Mouse (Mus musculus) fat pad, adult 2 months (tissue): Measurements from ENCODE around the gene Gabrd.

Source experiments
- DNase-seq: peaks from one replicate; pipeline ENCODE4 v3.0.0-alpha.2; 2011; ENCODE audit warnings: low read depth, low spot score; ENCODE audit errors: extremely low read depth

The Gabrd gene

DNA sequence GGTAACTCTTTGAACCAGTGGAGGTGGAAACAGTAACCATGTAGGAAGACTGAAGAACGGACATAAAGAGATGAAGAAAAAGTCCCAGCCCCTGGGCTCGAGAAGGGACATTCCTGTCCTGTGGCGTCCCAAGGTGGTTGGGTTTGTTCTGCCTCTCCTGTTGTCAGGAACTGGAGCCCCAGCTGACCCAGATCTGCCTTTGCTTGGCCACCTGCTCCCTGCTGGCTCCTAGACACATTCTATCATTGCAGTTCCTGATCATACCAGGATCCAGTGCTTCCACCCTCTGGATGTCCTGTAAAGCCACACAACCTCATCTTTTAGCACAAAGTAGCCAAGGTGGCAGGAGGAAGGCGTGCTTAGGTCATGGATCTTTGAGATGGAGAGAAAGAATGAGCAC lies 14.6 kb downstream of the Gabrd start:
- no peak for DNase-seq

DNA sequence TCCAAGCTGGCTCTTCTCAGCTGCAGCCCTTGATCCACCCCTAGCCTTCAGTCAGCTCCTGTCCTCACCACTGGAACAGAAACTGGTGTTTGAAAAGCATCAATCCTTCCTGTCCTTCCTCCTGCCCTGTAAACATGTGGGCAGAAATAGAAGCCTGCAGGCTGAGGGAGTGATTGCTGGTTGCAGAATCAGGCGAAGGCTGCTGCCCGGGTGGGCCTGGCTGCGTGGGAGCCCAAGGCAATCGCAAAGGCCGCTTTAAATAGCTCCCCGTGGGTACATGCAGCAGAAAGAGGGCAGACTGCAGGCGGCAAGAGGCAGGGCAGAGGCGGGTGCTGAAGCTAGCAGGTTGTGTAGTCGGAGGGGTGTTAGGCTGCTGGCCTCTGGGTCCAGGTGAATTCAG lies 15.2 kb downstream of the Gabrd start:
- no peak for DNase-seq

DNA sequence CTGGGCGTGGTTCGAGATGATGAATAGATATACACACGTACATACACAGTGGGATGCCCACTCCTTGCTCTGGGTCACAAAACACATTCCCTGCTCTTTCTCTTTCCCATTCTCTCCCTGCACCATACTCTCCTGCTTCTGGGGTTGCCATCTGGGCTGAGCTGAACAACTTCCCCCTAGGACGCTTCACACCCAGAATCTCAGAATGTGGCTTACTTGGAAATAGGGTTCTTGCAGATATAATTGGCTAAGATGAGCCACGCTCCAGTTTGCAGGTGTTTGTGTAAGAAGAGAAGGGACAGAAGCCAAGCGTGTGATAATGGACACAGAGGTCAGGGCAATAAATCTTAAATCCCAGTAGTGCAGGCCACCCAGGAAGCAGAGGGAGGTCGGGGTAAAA lies 15.9 kb downstream of the Gabrd start:
- DNase-seq = no peak

DNA sequence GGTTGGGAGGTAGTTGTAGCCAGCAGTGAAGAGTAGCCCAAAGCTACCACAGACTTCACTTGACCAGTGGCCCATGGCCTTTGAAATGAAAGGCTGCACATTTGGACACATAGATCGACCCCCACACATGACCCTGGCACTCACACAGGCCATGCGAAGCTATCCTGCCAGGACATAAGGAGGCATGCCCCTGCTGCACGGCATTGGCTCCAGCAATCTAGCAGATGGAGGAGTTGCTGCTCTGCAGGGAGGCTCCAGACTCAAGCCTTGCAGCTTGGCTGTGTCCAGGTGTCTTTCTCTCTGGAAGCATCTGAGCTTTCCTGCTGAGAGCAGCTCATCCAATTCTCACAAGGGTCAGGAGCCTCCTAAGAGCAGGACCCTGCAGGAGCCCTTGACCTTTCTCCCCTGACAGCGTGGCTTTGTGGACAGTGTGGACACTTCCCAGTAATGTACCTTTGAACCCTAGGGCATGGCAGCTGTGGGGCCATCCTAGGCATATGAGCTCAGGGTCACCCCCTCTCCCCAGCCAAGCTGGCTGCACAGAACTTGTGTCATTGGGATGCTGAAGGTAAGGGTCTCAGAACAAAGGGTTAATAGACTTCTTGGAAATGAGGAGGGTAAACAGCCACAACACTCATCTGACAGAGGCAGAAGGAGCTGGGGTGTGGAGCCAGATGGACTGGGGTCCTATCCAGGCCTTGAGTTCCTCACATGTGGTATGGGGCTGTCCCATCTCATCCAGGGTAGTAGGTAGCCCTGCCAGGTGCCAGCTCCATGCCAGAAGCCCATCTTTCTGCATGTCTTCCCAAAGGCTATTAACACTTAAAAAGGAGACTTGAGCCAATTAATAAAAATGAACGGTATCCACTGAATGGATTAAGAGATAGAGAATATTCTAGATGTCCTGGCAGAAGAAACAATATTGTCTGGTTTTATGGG lies 25.8 kb downstream of the Gabrd start:
- no peak for DNase-seq

DNA sequence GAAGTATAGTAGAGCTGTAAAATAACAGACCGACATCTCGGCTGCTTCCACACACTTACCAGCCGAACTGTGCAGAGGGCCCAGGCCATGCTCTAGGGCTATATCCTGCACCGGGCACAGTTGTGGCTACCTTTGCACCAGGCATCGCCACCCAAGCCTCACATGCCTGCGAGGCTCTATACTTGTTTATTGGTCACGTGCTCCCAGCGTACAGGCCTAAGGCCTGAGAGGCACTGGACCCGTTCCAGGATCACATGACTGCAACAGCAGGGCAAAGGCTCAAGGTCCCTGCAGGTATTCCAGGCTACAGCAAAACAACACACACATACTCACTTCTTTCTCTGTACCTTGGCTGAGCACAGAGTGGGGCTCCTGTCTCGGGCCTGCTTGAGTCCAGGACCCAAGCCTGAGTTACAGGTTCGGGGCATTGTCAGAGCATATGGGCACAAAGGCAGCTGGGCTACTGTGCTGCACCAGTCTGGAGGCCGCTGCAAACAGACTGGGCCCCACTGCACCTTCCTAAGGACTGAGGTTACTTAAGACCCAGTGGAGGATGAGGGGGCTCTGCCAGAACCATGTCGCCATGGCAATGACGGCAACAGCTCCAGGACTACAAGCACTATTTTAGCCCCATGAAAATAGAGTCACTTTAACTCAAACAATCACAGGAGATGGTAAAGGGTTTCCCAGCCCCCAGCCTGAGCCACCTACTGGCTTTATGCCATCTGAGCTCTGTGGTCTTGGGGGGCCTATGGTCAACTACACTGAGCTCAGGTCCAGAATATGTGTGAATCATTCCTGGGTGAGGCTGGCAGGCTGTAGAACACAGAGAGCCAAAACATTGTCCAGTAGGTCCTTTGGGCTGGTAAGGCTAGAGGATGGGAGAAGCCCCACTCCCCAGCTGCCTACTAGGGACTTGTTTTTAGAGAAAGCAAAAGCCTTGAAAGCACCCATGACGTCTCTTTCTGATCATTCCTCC lies 26.9 kb downstream of the Gabrd start:
- DNase-seq = no peak

DNA sequence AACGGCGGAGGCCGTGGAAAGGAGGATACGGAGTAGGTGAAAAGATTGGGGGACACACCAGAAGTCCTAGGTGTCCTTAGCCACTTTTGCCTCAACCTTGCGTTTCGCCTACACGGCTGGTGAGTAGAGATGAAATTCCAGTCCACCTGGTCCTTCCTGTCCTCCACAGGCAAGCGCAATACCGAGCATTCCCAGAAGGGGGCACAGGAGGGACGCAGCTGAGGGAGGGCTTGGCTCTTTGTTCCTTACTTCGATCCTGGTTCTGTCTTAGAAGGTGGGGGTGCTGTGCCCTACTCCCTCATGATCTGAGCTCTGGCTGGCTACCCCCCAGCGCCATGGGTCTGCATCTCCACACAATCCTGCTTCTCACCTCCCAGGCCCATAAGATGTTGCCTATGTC lies 29.2 kb downstream of the Gabrd start:
- DNase-seq = no peak

DNA sequence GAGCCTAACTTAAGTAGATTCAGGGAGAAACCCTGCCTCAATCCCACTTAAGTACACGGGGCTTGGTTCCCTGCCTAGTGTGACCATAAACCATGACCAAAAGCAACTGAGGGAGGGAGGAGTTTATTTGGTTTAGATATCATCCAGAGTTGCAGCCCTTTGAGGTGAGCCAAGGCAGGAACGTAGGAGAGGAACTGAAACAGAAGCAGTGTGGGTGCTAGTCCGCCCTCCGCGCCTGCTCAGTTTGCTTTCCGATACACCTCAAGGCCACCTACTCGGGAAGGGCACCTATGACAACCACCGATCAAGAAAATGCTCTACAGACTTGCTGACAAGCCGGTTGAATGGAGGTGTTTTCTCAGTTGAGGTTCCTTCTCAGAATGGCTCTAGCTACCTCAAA lies 30.2 kb downstream of the Gabrd start:
- DNase-seq = no peak

DNA sequence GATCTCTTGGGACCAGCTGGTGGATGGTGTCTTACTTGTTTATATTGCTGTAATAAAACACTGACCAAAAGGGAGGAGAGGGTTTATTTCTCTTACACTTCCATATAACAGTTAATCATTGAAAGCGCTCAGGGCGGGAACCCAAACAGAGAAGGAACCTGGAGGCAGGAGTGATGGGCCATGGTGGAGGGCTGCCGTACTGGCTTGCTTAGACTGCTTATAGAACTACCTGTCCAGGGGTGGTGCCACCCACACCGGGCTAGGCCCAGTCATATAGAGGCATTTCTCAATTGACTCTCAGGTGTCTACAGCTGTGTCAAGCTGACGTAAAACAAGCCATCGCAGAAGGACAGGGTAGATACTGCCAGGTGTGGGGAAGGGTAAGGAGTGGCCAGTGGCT lies 31.1 kb downstream of the Gabrd start:
- no peak for DNase-seq

DNA sequence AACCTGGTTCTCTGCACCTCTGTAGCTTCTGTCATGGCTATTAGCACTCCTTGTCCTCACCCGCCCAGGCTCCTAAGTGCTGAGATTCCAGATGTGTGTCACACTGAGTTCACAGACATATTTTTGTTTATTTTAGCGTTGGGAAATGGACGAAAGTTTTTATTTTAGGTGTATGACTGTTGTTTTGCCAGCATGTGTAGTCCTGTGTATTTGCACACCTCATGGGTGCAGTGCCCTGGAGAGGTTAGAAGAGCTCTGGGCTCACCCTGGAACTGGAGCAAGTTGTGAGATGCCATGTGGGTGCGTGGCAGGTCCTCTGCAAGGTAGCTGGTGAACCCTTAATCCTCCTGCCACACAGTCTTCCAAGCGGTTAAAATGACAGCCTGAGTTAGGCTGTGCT lies 35.5 kb downstream of the Gabrd start:
- no peak for DNase-seq

DNA sequence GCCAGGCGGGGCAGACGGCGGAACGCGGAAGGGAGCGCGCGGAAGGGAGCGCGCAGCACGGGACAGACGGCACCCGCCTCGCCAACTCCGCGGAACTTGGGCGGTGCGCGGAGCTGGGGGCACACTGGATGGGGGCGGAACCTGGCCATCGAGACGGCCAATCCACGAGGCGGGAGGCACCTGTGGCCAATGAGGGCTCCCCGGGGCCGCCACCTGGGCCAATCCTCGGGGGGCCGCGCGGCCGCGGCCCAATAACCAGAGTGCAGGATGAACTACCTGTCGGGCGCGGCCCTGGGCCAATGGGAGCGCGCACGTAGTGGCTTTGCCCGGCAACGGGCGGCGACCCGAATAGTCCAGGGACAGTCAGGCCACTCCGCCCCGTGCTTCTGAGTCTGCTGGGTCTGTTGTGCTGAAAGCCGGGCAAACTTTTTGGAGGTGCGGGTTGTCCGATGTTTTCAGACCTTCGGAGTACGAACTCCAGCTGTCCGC lies 36.6 kb downstream of the Gabrd start, which contains the start of gene Prkcz:
Gene Prkcz, minus strand, starts transcription at position 59 of the 489 bp plus-strand sequence.
- DNase-seq = no peak

DNA sequence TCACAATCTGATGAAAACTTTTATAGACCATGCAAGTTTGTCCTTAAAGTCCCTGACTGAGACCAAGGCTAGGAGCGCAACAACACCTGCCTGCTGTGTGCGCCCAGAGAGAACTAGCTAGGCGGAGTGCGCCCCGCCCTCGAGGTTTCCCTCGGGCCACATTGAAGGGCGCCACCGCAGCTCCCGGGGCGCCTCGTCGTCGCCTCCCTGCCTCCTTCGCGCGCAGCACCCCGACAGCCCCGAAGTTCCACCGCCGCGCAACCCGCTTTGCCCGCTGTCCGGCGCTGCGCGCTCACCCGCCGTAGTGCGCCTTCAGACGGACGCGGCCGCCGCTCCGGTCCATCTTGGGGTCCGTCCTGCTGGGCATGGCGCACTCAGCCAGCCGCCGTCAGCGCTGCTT lies 37.1 kb downstream of the Gabrd start:
- no peak for DNase-seq

DNA sequence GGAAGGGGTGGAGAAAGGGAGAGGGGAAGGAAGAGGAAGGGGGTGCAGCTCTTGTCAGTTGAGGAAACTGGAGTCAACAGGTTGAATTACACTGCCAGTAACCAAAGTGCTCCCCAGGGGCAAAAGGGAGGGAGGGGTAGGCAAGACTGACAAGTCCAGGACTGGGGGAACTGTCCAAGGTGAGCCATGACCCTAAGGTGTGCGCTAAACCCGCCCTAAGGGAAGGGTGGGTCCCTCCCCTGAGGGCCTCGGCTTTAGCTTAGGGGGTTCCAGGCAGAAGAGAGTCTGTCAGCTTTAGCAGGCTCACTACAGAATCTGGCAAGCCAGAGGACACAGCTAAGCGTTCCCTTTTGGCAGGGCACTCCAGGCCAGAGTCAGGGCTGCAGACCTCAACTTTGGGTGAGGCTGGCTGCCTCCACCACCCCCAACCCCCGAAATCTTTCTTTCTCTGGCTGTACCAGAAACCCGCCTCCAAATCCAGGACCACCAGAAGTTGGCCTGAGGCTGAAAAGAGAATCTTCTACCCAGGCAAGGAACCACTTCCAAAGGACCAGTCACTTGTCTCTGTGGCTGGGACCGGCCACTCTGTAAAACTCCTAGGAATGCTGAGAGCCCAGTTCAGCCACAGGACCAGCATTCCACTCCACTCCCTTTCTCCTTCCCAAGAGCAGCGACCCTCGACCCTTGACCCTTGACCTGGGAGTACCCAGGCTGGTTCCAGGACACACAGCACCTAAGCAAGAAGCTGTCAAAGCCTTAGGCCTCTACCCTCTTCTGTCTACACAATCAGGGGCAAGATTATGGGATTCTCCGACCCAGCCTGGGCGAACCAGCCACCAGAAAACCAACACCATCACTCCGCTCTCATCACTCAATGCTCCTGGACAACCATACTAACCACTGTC lies 38.1 kb downstream of the Gabrd start:
- no peak for DNase-seq

DNA sequence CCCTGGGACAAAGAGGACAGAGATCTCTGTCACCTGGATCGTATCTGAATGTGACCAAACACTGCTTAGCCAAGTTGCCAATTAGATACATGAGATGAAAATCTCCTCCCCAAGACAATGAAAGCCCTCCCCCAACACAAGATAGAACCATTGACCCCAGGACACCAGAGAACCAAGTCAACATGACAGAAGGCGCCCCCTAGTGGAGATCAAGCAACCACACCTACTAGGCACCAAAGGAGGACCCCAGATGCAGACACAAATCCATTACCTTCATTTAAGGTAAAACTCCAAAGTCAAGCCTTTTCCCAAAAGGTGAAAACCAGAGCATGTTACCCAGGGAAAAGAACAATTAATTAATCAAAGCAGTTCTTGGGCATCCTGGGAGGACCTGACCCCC lies 40.3 kb downstream of the Gabrd start:
- DNase-seq = no peak

DNA sequence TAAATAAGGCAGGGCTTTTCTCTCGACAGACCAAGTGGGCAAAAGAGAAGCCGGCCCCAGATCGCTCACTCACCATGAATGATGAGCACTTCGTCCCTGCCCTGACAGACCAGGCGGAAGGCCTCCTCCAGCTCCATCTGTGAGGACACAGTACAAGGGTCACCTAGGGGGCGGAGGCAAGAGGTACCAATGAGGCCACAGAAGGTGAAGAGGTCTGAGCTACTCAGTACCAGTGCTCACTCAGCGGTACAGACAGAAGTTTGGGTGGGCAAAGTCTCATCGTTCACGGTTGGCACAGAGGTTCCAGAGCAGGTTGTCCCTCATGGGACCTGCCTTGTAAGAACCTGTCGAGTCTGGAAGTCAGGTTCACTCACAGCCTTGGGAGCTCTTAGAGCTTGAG lies 41.6 kb downstream of the Gabrd start:
- DNase-seq = no peak

DNA sequence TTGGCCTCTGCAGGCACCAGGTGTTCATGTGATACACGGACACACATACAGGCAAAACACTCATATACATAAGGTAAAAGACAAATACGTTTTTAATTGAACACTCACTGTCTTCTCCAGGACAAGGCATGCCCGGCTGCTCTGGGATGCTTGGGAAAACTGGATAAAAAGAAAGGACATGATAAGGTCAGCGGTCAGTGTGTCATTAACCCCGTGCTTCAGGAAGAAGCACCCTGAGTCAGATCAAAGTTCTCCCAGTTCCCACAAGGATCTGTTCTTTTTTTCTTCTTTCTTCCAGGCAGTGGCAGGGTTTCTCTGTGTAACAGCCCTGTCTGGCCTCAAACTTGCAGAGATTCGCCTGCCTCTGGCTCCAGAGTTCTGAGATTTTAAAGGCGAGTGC lies 43.4 kb downstream of the Gabrd start:
- DNase-seq = no peak

DNA sequence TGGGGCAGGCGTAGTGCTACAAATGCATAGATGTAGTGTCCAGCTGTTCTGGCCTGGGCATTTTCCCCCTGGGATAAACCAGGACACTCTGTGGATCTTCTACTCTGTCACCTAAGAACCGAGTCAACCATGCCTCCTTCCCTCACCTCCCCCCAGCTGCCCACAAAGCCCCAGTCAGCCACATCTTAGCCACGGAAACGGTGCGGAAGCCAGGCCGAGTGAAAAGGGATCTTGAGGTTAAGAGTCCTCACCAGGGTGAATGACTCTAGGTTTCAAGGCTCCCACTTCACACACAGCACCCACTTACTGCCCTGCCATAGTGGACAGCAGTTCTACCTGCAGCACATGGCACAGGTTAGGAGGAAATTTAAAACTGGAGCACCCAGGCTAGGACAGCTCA lies 43.9 kb downstream of the Gabrd start:
- no peak for DNase-seq

DNA sequence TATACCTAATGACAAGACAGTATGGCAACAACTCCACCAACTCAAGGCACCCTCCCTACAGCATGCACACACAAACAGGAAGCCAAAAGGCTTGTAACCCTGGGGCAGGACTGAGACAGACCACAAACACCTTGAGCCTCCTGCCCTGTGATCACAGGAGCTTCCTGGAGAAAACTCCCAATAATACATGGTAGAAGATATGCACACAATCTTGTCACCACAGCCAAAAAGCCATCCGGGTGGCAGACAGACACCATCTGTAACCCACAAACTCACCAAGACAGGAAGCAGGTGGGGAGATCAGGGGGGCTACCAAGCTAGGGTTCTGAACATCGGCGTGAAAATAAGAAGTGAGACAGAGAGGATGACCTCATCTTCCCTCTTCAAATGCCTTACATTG lies 45.3 kb downstream of the Gabrd start:
- DNase-seq = no peak

DNA sequence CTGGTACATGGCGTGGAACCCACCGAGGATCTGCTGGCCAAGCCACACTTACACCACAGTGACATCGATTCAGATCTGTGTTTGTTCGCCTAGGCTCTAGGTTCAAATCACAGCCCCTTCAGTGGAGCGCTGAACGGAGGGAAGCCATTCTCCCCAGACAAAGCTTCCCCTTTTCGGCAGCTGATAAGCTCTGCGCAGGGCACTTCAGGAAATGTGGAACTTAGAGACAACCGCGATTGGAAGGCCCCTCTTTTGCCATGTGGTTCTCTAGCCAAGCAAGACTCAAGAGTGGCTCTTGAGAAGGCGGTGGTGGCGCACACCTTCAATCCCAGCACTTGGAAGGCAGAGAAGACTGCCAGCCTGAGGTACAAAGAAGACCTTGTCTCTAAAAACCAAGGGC lies 51.6 kb downstream of the Gabrd start:
- DNase-seq = no peak

DNA sequence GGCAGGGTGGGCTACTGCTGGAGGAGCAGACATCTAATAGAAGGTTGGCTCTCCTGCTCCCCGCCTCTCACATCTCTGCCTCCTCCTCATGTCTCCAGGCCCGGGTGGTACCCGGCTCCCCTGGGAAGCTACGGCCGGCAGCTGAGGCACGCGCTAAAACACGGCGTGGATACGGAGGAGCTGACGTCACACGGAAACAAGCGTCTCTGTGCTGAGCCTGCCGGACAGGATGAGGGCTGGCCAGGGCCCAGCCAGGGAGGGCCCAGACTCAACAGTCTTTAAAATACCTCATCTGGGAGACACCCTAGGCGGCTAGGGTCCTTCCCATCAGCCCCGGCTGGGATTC lies 52.3 kb downstream of the Gabrd start:
- no peak for DNase-seq

DNA sequence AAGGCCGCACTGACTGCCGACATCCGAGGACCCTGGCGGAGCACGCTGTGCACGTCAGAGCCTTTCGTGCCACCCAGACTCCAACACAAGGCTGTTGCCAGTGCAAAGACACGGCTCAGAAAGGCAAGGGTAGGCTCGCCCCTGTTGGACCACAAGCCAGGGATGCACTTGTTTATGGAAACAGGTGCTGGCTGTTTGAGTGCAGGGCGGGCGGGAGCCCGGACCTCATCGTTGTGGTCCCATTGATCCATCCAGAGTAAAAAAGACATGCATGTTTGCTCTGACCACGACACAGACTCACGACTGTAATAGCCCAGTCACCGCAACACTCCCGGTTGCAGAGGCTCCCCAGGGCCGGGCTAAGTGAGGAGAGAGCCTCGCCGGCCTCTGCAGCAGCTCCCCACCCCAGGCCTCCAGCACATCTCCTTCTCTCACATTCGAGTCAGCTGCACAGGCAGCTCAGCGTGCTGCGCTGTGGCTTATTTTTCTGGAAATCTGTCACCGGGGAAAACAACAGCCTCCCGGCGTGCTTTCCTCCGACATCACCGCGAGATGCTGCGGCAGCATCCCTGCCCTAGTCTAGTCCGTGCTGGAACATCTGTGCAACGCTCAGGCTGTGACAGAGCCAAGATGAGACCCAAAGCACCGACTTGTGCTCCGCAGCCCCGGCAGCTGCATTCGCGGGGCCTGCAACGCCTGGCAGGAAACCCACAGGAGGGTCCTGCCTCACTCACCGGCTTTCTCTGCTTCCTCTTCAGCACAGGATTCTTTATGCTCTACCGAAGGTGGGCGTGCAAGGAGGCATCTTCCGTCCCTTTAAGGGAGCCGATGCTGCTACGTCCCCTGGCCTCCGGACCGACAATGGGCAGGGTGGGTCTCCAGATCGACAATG lies 53.0 kb downstream of the Gabrd start:
- no peak for DNase-seq
